Mouse (Mus musculus) olfactory bulb, adult 2 months (tissue): ENCODE results near the gene Phf2.

ENCODE experiments used
- CTCF ChIP-seq: fragments of 200-500 bp; IDR thresholded peaks from 2 replicates; pipeline ENCODE4 v1.5.1; 2012; ENCODE audit warnings: low read depth, mild to moderate bottlenecking, low read length, moderate library complexity; ENCODE audit not compliant: insufficient read depth
- POLR2A ChIP-seq: fragments of 200-500 bp; IDR thresholded peaks from 2 replicates; pipeline ENCODE4 v1.6.1; 2012; ENCODE audit warnings: mild to moderate bottlenecking, low read depth, low read length, moderate library complexity; ENCODE audit not compliant: insufficient read depth

- no peak for TF ChIP-seq CTCF
- TF ChIP-seq POLR2A: no peak
These were observed 1.8 kb downstream of the Phf2 start for GRCm38 (mm10) chr13:48869088-48869487.
